Comparison of ENCODE assay signal across 8 mouse cellular contexts in genomic region chr4:45529201-45529985, GRCm38 (mm10). TPM values are rescaled to one million over a fixed set of nuclear protein-coding genes. Genes with fewer than 3 reads are reported as not detected.
DNase-seq lines count a peak whose midpoint lies in the region; ATAC-seq and TF ChIP-seq lines count a peak whose summit lies in the region.

No protein-coding gene starts in this region.

- WGBS in kidney, adult 2 months, result under 1% methylated on average over 69 of the region's 71 CpGs
- 4% methylated on average over 70 of the region's 71 CpGs for WGBS in forebrain, postnatal 0 days
- under 1% methylated on average over 65 of the region's 71 CpGs for WGBS in limb, embryonic 11.5 days
- WGBS in neural tube, embryonic 15.5 days, result under 1% methylated on average over 71 of the region's 71 CpGs

- TF ChIP-seq CTCF in kidney, adult 2 months (conservative IDR thresholded peaks at IDR 0.05; ENCODE audit: insufficient read depth, insufficient read length, low read depth, low read length), result no peak
- TF ChIP-seq CTCF in forebrain, postnatal 0 days (IDR thresholded peaks at IDR 0.05; ENCODE audit: low read depth), result no peak

- peaks cover 34% of the 10 kb centered on the region for H3K4me1 ChIP-seq in kidney, adult 2 months (ENCODE audit: control insufficient read depth, insufficient read depth, low read length)
- H3K4me1 ChIP-seq in forebrain, postnatal 0 days (ENCODE audit: insufficient read depth), result peaks cover 12% of the 10 kb centered on the region
- peaks cover 35% of the 10 kb centered on the region for H3K4me1 ChIP-seq in limb, embryonic 11.5 days (ENCODE audit: control insufficient read depth, insufficient read depth, low read length)
- peaks cover 53% of the 10 kb centered on the region for H3K4me1 ChIP-seq in neural tube, embryonic 15.5 days

- H3K36me3 ChIP-seq in kidney, adult 2 months (ENCODE audit: control insufficient read depth, insufficient read depth, low read length), result no peaks in the 10 kb centered on the region
- no peaks in the 10 kb centered on the region for H3K36me3 ChIP-seq in forebrain, postnatal 0 days (ENCODE audit: insufficient read depth)
- no peaks in the 10 kb centered on the region for H3K36me3 ChIP-seq in limb, embryonic 11.5 days (ENCODE audit: control insufficient read depth, insufficient read depth, low read length)
- no peaks in the 10 kb centered on the region for H3K36me3 ChIP-seq in neural tube, embryonic 15.5 days

- no peaks in the 10 kb centered on the region for H3K27me3 ChIP-seq in kidney, adult 2 months (replicated peaks; ENCODE audit: control insufficient read depth, insufficient read depth, low read length)
- H3K27me3 ChIP-seq in forebrain, postnatal 0 days (ENCODE audit: insufficient read depth, low read length), result no peaks in the 10 kb centered on the region
- no peaks in the 10 kb centered on the region for H3K27me3 ChIP-seq in limb, embryonic 11.5 days (ENCODE audit: control insufficient read depth, insufficient read depth, low read length)
- 0 out of 2 replicates have a peak, but pooled peaks cover 3% of the 10 kb centered on the region for H3K27me3 ChIP-seq in neural tube, embryonic 15.5 days (replicated peaks)

- DNase-seq in kidney, adult 2 months, result peak; percentile 43
- DNase-seq in kidney, adult 11 months, result no peak
- peak; percentile 37 for DNase-seq in R1 (ENCODE audit: low read depth, low spot score)
- DNase-seq in forebrain, postnatal 0 days, result peak; percentile 35
- DNase-seq in limb, embryonic 11.5 days (ENCODE audit: low spot score), result peak; percentile 51
- DNase-seq in cerebellum, postnatal 36 days, result no peak
- no peak for DNase-seq in cerebellum, postnatal 25 days

- peak overlapping the region; percentile 75 for H3K9ac ChIP-seq in forebrain, postnatal 0 days
- H3K9ac ChIP-seq in limb, embryonic 11.5 days (ENCODE audit: low read length), result peak overlapping the region; percentile 78
- peak overlapping the region; percentile 78 for H3K9ac ChIP-seq in neural tube, embryonic 15.5 days (replicated peaks)

- H3K27ac ChIP-seq in kidney, adult 2 months (ENCODE audit: insufficient read depth, low read depth, low read length), result peak overlapping the region; percentile 91
- peak overlapping the region; percentile 84 for H3K27ac ChIP-seq in forebrain, postnatal 0 days (ENCODE audit: low read depth, low read length)
- 0 out of 2 replicates have a peak overlapping the region, but pooled peaks have one; percentile 21 for H3K27ac ChIP-seq in limb, embryonic 11.5 days (replicated peaks; ENCODE audit: low read depth, low read length)
- peak overlapping the region; percentile 83 for H3K27ac ChIP-seq in neural tube, embryonic 15.5 days (replicated peaks)

- H3K4me3 ChIP-seq in kidney, adult 2 months (ENCODE audit: insufficient read depth, low read depth, low read length), result peak overlapping the region; percentile 89
- H3K4me3 ChIP-seq in forebrain, postnatal 0 days (ENCODE audit: low read depth, low read length), result peak overlapping the region; percentile 84
- peak overlapping the region; percentile 70 for H3K4me3 ChIP-seq in limb, embryonic 11.5 days (ENCODE audit: low read depth, low read length)
- H3K4me3 ChIP-seq in neural tube, embryonic 15.5 days (replicated peaks), result peak overlapping the region; percentile 76

- H3K4me2 ChIP-seq in forebrain, postnatal 0 days (ENCODE audit: low read depth), result peak overlapping the region; percentile 90
- H3K4me2 ChIP-seq in limb, embryonic 11.5 days (ENCODE audit: low read depth, severe bottlenecking), result peak overlapping the region; percentile 99
- peak overlapping the region; percentile 94 for H3K4me2 ChIP-seq in neural tube, embryonic 15.5 days

- no peaks in the 10 kb centered on the region for H3K9me3 ChIP-seq in forebrain, postnatal 0 days (ENCODE audit: low read length)
- H3K9me3 ChIP-seq in limb, embryonic 11.5 days (ENCODE audit: control insufficient read depth, low read length), result no peaks in the 10 kb centered on the region
- no peaks in the 10 kb centered on the region for H3K9me3 ChIP-seq in neural tube, embryonic 15.5 days (replicated peaks)

- no peak for TF ChIP-seq POLR2A in kidney, adult 2 months (IDR thresholded peaks at IDR 0.05; ENCODE audit: low read depth, low read length)

- 0 out of 2 replicates have a peak, but pooled peaks have one; percentile 18 for ATAC-seq in forebrain, postnatal 0 days
- no peak for ATAC-seq in limb, embryonic 11.5 days (ENCODE audit: insufficient number of reproducible peaks, low FRiP score, low TSS enrichment, low read depth)
- peak; percentile 11; the same call in 1 of the 2 replicates for ATAC-seq in neural tube, embryonic 15.5 days (ENCODE audit: low FRiP score)

RNA-seq across cellular contexts. Expression of gene Shb, which starts 2.9 kb away (rescaled TPM):
- polyA plus RNA-seq in kidney, adult 2 months (2012; rRNA removed), result 57.1 and 59.4 TPM in 2 replicates
- 26.7 and 32.6 TPM in 2 replicates for total RNA-seq in forebrain, postnatal 0 days (2014; rRNA removed)
- 8.5 and 8.6 TPM in 2 replicates for polyA plus RNA-seq in forebrain, postnatal 0 days (2015; fragmentation: Nextera tagmentation; extraction: Ambion mirVana)
- 6.4 and 6.5 TPM in 2 replicates for polyA plus RNA-seq in limb, embryonic 11.5 days (2014; fragmentation: Nextera tagmentation; extraction: Ambion mirVana)
- 3.9 and 4.7 TPM in 2 replicates for polyA plus RNA-seq in neural tube, embryonic 15.5 days (2015; fragmentation: Nextera tagmentation; extraction: Ambion mirVana)

Comparison
In these comparisons a context has a peak if more than half of its experiments do, and no peak if none do; other contexts are left out.
1. DNase-seq: peak in kidney, adult 2 months (single experiment), R1 (single experiment), forebrain, postnatal 0 days (single experiment) and limb, embryonic 11.5 days (single experiment); none in kidney, adult 11 months (single experiment), cerebellum, postnatal 36 days (0 of 2) and cerebellum, postnatal 25 days (0 of 2).
2. H3K27ac ChIP-seq: peak in every context shown above with its lines; median percentile 91 in kidney, adult 2 months; 84 in forebrain, postnatal 0 days; 83 in neural tube, embryonic 15.5 days; 21 in limb, embryonic 11.5 days.
3. Peak in every context shown above with its lines, with median percentiles within 50 percentile points of each other: H3K4me3 ChIP-seq, H3K4me2 ChIP-seq and H3K9ac ChIP-seq.